Mouse (Mus musculus): ENCODE data around the gene Uspl1. TPM values are rescaled to one million over a fixed set of nuclear protein-coding genes. Genes with fewer than 3 reads are reported as not detected.
A peak's percentile ranks its signal among the peaks of the same experiment; 100 is the strongest.
"Not testable (repeated sequence)": the region's sequence is repeated elsewhere in the genome, so short reads cannot be mapped to it uniquely, and the experiment has no call there.

Gene Uspl1
- 51.6 and 51.7 TPM in 2 replicates for polyA plus RNA-seq (2015; fragmentation: Nextera tagmentation; extraction: Ambion mirVana)

DNA sequence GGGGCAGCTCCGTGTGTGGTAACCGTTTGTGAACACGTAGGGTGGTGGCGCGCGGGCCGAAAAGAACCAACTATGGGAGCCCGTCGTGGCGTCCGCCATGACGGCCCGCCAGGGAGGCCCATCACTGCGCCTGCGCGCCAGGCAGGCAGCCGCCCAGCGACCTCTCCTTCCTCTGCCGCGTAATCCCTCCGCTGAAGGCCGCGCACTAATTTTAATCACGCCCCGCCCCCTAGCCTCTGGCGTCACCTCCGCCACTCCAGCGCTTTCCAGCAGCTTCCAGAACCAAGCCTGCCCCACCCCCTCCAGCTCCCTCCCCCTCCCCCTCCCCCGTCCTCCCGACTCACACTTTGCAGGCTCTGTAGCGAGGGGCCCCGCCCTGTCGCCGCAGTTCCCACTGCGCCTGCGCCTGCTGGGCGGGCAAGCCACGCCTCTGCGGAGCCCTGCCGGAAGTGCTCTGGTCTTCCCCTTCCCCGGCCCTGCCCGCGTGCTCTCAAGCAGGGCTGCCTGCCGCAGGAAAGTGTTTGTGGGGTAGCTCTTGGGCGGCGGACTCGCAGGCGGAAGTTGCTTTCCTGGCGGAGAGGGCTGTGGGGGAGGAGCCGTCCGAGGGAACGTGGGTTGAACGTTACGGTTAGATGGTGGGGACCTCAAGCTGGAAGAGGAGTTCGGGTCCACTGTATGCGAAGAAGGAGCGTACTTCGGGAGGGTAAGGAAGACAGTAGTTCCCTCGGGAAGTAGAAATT, at the start of gene Uspl1, which contains the start of gene Hmgb1:
Uspl1 (plus strand) TSS at position 247 of the 740 bp plus-strand sequence.
Hmgb1 (minus strand) TSS at position 386 of the 740 bp plus-strand sequence.
- Histone ChIP-seq H3K27ac (replicated peaks) (peak within 1 kb of the TSS; percentile 96), H3K9me3 (no peaks in the 10 kb centered on the region), H3K27me3 (no peaks in the 10 kb centered on the region), H3K9ac (replicated peaks) (peak within 1 kb of the TSS; percentile 91), H3K4me3 (peak within 1 kb of the TSS; percentile 85), H3K4me1 (peaks cover 18% of the 10 kb centered on the region), H3K36me3 (peaks cover 7% of the 10 kb centered on the region), H3K4me2 (replicated peaks) (peak within 1 kb of the TSS; percentile 71)
- peak; percentile 99 for ATAC-seq (replicated peaks)
- under 1% methylated on average over 52 of the region's 59 CpGs for WGBS

DNA sequence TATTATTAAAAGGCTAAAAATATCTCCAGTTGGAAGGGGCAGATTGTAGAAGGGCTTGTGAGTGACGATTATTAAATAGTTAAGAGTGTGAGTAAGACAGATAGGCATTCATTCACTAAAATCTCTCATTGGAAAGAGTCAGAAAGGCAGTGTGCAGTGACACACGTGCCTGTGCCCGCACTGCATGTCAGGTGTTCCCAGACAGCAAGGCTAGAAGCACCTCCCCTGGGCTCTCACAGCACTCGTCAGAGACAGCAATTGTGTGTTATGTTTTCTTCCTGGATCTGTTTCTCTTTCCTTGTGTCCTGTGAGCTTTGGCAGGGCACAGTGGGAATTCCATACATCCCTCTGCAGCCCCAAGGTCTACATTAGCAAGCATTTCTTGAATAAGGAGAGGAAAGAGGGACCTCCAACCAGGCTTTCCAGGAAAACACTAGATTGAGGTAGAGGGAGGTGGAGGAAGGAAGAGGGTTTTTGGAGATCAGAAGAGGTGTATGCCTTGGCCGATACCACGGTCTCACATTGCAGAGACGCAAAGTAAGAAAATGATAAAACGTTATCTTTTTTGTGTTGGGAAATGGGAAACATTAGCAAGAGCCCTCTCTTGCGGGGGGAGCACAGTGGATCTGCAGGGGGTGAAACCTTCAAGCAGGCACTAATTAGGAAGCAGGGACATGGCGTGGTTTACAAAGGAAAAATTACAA, 49.2 kb upstream of the Uspl1 start:
- H3K4me2 ChIP-seq (replicated peaks): no peak overlapping the region
- no peaks in the 10 kb centered on the region for H3K36me3 ChIP-seq
- no peak overlapping the region for H3K4me3 ChIP-seq
- no peak overlapping the region for H3K9ac ChIP-seq (replicated peaks)
- H3K27me3 ChIP-seq: no peaks in the 10 kb centered on the region
- 70% methylated on average over 10 of the region's 10 CpGs for WGBS
- H3K9me3 ChIP-seq: no peaks in the 10 kb centered on the region
- ATAC-seq (replicated peaks): no peak
- no peaks in the 10 kb centered on the region for H3K4me1 ChIP-seq
- no peak overlapping the region for H3K27ac ChIP-seq (replicated peaks)

DNA sequence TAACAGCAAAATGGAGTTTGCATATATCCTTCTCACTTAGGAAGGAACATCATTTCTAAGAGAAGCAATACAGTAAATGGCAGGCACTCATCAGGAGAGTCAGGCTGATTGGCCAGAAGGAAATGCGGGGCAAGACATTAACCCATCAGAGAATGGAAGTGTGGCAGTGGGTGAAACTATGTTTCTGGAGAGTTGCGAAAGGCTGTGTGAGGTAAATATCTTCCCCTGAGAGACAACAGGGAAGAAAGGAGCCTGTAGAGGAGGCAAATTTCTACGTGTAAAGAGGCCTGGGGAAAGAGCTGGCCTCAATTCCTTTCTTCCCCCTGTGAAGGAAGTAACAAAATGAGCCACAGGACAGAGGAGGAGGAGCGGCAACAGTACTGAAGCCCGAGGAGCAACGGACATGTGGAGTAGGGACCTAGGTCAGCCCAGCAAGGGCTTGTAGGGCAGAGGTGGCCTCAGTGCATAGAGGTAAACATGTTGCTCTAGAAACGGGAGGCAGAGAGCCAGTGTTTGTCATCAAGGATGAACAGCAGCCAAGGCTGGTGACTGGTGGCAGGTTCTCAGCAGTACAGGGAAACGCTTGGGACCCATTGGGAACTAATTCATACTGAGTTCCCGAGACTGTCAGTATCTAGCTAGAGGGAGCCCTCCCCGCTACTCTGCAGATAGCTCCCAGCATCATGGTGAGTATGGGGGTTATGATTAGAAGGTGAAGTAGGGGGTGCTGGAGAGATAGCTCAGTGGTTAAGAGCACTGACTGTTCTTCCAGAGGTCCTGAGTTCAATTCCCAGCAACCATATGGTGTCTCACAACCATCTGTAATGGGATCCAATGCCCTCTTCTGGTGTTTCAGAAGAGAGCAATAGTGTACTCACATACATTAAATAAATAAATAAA, 48.4 kb upstream of the Uspl1 start:
- H3K27ac ChIP-seq (replicated peaks): no peak overlapping the region
- no peak overlapping the region for H3K9ac ChIP-seq (replicated peaks)
- no peak overlapping the region for H3K4me2 ChIP-seq (replicated peaks)
- H3K4me3 ChIP-seq: no peak overlapping the region
- no peaks in the 10 kb centered on the region for H3K4me1 ChIP-seq
- H3K9me3 ChIP-seq: no peaks in the 10 kb centered on the region
- no peak for ATAC-seq (replicated peaks)
- WGBS: 76% methylated on average over 10 of the region's 10 CpGs
- no peaks in the 10 kb centered on the region for H3K27me3 ChIP-seq
- no peaks in the 10 kb centered on the region for H3K36me3 ChIP-seq

DNA sequence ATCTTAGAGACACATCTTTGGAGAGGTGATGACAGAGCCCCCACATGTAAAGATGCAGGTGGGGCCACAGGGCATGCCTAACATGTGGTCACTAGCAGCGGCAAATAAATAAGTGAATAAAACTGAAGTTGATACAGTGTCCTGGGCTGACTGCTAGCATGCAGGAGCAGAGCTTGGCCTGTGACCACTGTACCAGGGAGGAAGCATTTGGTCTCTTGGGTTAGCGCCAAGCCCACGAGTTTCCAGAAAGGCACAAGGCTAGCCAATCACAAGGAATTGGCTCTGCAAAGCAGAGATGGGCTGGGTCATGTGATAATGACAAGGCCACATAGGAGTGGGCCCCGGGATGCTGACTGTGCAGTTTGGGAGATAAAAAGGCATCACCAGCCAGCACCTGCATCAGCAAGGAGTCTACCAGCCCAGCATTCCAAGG, 47.2 kb upstream of the Uspl1 start:
- Histone ChIP-seq H3K4me3 (no peak overlapping the region), H3K36me3 (no peaks in the 10 kb centered on the region), H3K27me3 (no peaks in the 10 kb centered on the region), H3K4me2 (replicated peaks) (no peak overlapping the region), H3K27ac (replicated peaks) (no peak overlapping the region), H3K4me1 (no peaks in the 10 kb centered on the region), H3K9me3 (no peaks in the 10 kb centered on the region), H3K9ac (replicated peaks) (no peak overlapping the region)
- ATAC-seq (replicated peaks): no peak
- WGBS: 78% methylated on average over 4 of the region's 4 CpGs

DNA sequence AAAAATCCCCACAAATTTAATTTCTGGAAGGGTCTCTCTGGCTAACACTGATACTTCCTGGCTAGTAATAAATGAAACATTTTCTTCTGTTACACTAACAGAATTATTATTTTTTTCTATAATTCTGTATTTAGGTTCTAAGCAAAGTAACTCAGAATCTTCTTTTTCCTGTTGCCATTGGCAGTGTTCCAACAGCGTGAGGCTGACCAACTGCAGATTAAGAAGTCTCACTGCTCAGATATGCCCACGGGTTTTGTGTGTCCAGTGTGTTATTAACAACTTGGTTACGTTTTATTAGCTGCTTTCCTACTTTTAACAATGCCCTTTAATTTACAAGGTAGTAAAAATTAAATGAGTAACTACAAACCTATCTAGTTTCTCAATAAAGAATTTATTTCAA, 46.7 kb upstream of the Uspl1 start:
- 66% methylated on average over 3 of the region's 3 CpGs for WGBS
- H3K4me2 ChIP-seq (replicated peaks): no peak overlapping the region
- no peaks in the 10 kb centered on the region for H3K4me1 ChIP-seq

DNA sequence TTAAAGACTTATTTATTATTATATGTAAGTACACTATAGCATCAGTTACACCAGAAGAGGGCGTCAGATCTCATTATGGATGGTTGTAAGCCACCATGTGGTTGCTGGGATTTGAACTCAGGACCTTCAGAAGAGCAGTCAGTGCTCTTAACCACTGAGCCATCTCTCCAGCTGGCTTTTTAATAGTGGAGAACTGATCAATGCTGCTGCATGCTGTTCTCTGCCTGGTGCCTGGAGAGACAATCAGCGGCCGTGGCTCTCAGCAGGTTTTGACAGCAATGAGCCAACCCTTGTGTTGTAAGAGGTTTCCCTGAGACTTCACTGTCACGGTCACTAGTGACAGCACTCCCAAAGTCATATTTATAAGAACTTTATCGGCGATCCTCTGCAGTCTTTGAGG, 46.1 kb upstream of the Uspl1 start:
- ATAC-seq (replicated peaks); H3K4me3 ChIP-seq; H3K9me3 ChIP-seq; H3K9ac ChIP-seq (replicated peaks); H3K27me3 ChIP-seq; H3K4me1 ChIP-seq; H3K27ac ChIP-seq (replicated peaks); H3K4me2 ChIP-seq (replicated peaks); H3K36me3 ChIP-seq: not testable (repeated sequence)
- 89% methylated on average over 6 of the region's 6 CpGs for WGBS

More for the DNA sequence above, 46.7 kb upstream of the Uspl1 start:
- Histone ChIP-seq H3K27me3 (no peaks in the 10 kb centered on the region), H3K9me3 (no peaks in the 10 kb centered on the region), H3K27ac (replicated peaks) (no peak overlapping the region), H3K9ac (replicated peaks) (no peak overlapping the region), H3K36me3 (no peaks in the 10 kb centered on the region), H3K4me3 (no peak overlapping the region)
- no peak for ATAC-seq (replicated peaks)

DNA sequence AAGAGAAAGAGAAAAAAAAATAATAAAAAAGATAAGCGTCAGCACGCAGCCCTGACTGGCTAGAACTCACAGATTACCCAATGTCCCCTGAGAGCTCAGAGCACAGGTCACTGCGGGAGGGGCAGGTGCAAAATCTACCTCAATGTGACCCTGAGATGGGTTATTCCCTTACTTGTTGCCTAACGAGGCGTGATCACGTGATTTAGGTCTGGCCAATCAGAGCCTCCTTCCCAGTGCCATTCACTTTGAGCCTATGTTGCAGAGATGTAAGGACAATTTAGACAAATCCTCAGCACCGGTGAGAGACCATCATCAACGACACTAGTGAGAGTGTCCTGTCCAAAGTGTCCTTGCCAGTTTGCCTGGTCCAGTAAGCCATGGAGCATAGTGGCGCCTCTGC, 43.8 kb upstream of the Uspl1 start:
- WGBS: 66% methylated on average over 9 of the region's 9 CpGs
- no peaks in the 10 kb centered on the region for H3K9me3 ChIP-seq
- no peak overlapping the region for H3K4me3 ChIP-seq
- no peak for ATAC-seq (replicated peaks)
- H3K27me3 ChIP-seq: no peaks in the 10 kb centered on the region
- H3K27ac ChIP-seq (replicated peaks): no peak overlapping the region
- no peaks in the 10 kb centered on the region for H3K36me3 ChIP-seq
- H3K4me1 ChIP-seq: no peaks in the 10 kb centered on the region
- H3K4me2 ChIP-seq (replicated peaks): no peak overlapping the region
- H3K9ac ChIP-seq (replicated peaks): no peak overlapping the region

DNA sequence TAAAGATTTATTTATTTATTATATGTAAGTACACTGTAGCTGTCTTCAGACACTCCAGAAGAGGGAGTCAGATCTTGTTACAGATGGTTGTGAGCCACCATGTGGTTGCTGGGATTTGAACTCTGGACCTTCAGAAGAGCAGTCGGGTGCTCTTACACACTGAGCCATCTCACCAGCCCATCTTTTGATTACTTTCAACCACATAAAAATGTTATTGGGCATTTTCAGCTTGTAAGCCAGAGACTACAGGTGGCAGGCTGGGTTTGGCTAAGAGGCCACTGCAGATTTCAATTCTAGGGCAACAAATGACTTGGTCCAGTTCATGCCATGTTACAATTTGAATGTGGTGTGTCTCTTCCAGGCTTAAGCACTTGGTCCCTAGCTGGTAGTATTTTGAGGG, 43.0 kb upstream of the Uspl1 start:
- H3K4me1 ChIP-seq; H3K4me3 ChIP-seq; ATAC-seq (replicated peaks); H3K27ac ChIP-seq (replicated peaks); H3K9ac ChIP-seq (replicated peaks); H3K9me3 ChIP-seq; H3K4me2 ChIP-seq (replicated peaks); H3K27me3 ChIP-seq; H3K36me3 ChIP-seq: not testable (repeated sequence)
- WGBS: 93% methylated on average over 1 of the region's 1 CpGs

DNA sequence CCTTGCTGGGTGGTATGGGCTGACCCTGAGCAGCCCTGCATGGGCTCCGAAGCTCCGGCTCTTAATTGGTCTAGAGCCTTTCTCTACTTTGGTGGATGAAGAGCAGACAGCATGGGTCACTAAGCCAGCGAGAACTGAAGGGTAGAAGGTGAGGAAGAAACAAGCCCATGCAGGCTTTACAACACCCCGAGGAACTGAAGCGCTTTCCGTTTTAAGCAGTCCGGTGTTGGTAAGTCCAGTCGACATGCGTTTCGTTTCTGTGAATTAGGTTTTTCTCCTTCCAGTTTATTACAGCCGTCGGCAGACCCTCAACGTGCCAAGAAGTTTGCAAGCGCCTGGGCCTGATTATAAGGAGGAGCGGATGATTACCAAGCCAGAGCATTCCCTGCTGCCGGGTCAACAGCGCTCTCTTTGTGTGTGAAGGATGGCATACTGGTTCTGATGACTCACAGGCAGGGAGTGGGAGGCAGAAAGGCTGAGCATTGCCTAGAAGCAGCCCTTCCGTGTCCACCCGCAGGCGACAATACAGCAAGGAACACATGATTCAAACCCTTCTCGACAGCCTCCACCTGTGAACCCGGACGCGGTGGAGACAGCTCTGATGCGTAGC, 40.3 kb upstream of the Uspl1 start:
- Histone ChIP-seq H3K4me1 (no peaks in the 10 kb centered on the region), H3K9ac (replicated peaks) (no peak overlapping the region), H3K4me3 (no peak overlapping the region), H3K4me2 (replicated peaks) (no peak overlapping the region), H3K9me3 (no peaks in the 10 kb centered on the region), H3K27ac (replicated peaks) (no peak overlapping the region), H3K27me3 (no peaks in the 10 kb centered on the region), H3K36me3 (no peaks in the 10 kb centered on the region)
- WGBS: 79% methylated on average over 25 of the region's 25 CpGs
- ATAC-seq (replicated peaks): no peak

DNA sequence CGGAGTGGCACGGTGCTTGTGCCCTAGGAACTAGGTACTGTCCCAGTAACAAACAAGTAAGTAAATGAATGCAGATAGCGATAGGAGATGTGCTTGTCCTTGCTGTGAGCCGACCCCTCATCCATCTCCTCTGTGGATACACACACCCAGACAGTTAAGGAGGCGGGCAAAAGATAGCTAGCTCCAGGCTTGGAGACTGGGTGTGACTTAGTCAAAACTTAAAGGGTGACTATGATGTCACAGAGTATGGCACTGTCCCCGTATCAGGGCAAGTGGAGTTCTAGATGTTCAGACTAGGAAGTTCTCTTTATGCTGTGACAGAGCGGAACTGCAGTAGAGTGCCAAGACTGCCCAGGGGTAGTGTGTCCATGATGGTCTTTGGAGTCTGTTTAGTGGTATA, 37.5 kb upstream of the Uspl1 start:
- H3K4me2 ChIP-seq (replicated peaks): no peak overlapping the region
- no peaks in the 10 kb centered on the region for H3K4me1 ChIP-seq
- H3K27me3 ChIP-seq: no peaks in the 10 kb centered on the region
- no peak overlapping the region for H3K27ac ChIP-seq (replicated peaks)
- no peaks in the 10 kb centered on the region for H3K36me3 ChIP-seq
- no peak for ATAC-seq (replicated peaks)
- no peak overlapping the region for H3K4me3 ChIP-seq
- H3K9me3 ChIP-seq: no peaks in the 10 kb centered on the region
- no peak overlapping the region for H3K9ac ChIP-seq (replicated peaks)
- 92% methylated on average over 7 of the region's 7 CpGs for WGBS

DNA sequence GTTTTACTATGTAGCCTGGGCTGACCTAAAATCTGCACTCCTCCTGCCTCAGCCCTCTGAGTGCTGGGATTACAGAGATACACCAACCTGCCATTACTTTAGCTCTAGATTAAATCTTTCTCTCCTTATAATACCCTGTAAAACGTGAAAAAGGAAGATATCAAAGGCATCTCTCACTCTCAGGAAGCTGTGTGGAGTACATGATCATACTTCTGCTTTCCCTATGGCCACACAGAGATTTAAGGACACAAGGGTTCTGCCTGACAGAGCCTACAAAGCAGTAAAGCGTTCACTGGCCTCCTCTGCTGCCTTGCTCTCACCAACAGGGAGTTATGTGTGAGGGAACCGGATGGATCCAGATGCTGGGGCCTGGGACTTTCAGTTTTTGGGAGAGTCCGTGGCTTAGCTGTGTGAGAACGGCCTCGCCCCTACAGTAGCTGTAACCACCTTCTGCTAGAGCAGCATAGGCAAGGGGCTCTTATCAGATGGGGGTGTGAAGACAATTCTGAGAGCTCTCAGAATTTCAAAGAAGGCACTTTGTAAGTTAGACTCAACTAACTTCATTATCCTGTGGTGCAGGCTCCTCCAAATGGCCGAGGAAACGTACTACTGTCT, 36.7 kb upstream of the Uspl1 start:
- Histone ChIP-seq H3K9me3 (no peaks in the 10 kb centered on the region), H3K27ac (replicated peaks) (no peak overlapping the region), H3K4me1 (no peaks in the 10 kb centered on the region), H3K27me3 (no peaks in the 10 kb centered on the region), H3K9ac (replicated peaks) (no peak overlapping the region), H3K4me2 (replicated peaks) (no peak overlapping the region), H3K4me3 (no peak overlapping the region), H3K36me3 (no peaks in the 10 kb centered on the region)
- 83% methylated on average over 8 of the region's 8 CpGs for WGBS
- ATAC-seq (replicated peaks): no peak

Measured in forebrain, embryonic 15.5 days (tissue).